Mouse (Mus musculus): ENCODE results near the gene Hist2h3c2. TPM values are rescaled to one million over a fixed set of nuclear protein-coding genes. Genes with fewer than 3 reads are reported as not detected.
A peak's percentile ranks its signal among the peaks of the same experiment; 100 is the strongest.

Gene Hist2h3c2
- polyA plus RNA-seq, 1 experiment from 2014 or later = 8.8 TPM

DNA sequence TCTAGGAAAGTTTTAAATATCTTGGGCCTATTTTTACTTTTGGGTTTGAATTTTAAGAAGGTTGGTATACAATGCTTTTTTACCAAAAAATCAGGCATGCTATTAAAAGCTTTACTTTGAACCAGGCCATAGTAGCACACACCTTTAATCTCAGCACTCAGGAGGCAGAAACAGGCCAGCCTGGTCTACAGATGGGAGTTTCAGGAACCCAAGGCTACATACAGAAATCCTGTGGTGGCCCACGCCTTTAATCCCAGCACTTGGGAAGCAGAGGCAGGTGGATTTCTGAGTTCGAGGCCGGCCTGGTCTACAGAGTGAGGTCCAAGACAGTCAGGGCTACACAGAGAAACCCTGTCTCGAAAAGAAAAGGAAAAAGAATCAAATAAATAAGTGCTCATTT is 28.6 kb upstream of the Hist2h3c2 start:
- H3K9me3 ChIP-seq = no peaks in the 10 kb centered on the region
- H3K4me2 ChIP-seq (replicated peaks) = peak overlapping the region; percentile 84
- WGBS = 81% methylated on average over 4 of the region's 4 CpGs
- H3K4me1 ChIP-seq = peaks cover 17% of the 10 kb centered on the region
- ATAC-seq (ENCODE audit: low FRiP score, low read depth) = no peak
- no peak overlapping the region for H3K9ac ChIP-seq
- no peak overlapping the region for H3K4me3 ChIP-seq
- H3K36me3 ChIP-seq = no peaks in the 10 kb centered on the region
- H3K27me3 ChIP-seq = no peaks in the 10 kb centered on the region
- H3K27ac ChIP-seq = peak overlapping the region; percentile 93

DNA sequence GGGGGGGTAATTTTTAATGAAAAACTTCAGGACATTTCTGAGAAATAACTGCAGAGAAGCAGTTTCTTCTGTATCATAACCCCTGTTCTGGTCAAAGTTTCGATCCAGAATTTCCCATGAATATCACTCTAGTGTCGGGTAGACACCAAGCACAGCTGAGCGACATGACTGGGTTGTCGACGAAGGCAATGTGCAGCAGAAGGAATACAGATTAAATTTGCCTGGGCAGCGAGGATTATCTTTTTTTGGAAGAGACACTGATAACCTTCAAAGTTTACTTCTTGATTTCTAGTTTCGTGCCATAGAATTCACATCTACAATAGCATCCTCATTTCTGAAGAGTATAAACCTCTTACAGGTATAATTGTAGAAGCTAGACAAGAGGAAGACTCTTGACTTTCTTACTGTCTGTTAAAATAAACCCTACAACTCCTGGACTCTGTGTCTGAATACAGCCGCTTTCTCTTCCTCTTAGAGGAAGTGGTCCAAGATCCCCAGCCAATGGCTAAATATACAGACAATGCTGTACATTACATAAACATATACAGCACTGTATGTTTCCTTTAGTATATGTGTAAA is 27.3 kb upstream of the Hist2h3c2 start:
- Histone ChIP-seq H3K4me3 (no peak overlapping the region), H3K4me1 (peaks cover 26% of the 10 kb centered on the region), H3K9me3 (no peaks in the 10 kb centered on the region), H3K9ac (no peak overlapping the region), H3K4me2 (replicated peaks) (no peak overlapping the region), H3K36me3 (no peaks in the 10 kb centered on the region), H3K27ac (no peak overlapping the region), H3K27me3 (no peaks in the 10 kb centered on the region)
- no peak for ATAC-seq (ENCODE audit: low FRiP score, low read depth)
- 91% methylated on average over 8 of the region's 8 CpGs for WGBS

DNA sequence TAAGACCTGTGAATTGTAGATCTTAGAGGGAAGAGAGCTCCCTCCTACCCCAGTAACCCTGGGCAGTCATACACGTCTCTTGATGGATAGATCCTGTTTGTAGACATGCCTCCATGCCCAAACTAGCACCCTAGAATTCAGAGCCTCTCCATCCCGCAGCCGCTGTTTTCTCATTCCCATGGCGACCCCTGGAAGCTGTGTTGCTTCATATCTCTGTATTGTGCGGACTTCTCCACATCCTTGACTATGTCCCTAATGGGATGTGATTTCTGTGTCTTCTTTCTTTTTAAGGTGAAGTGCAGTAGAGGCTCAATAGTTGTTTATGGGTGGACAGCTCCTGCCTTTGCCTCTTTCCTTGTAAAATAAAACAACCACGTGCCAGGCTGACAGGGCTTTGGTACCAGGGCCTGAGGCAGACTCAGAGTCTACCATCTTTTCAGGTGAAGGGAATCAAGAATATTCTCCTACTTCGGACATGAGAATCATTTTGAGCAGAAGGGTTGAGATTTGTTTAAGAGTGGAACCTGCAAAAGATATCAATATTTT is 25.6 kb upstream of the Hist2h3c2 start:
- Histone ChIP-seq H3K36me3 (no peaks in the 10 kb centered on the region), H3K9ac (peak overlapping the region; percentile 73), H3K4me2 (replicated peaks) (peak overlapping the region; percentile 77), H3K27ac (peak overlapping the region; percentile 98), H3K4me3 (peak overlapping the region; percentile 62), H3K9me3 (no peaks in the 10 kb centered on the region), H3K27me3 (no peaks in the 10 kb centered on the region), H3K4me1 (peaks cover 26% of the 10 kb centered on the region)
- no peak for ATAC-seq (ENCODE audit: low FRiP score, low read depth)
- 77% methylated on average over 7 of the region's 7 CpGs for WGBS

DNA sequence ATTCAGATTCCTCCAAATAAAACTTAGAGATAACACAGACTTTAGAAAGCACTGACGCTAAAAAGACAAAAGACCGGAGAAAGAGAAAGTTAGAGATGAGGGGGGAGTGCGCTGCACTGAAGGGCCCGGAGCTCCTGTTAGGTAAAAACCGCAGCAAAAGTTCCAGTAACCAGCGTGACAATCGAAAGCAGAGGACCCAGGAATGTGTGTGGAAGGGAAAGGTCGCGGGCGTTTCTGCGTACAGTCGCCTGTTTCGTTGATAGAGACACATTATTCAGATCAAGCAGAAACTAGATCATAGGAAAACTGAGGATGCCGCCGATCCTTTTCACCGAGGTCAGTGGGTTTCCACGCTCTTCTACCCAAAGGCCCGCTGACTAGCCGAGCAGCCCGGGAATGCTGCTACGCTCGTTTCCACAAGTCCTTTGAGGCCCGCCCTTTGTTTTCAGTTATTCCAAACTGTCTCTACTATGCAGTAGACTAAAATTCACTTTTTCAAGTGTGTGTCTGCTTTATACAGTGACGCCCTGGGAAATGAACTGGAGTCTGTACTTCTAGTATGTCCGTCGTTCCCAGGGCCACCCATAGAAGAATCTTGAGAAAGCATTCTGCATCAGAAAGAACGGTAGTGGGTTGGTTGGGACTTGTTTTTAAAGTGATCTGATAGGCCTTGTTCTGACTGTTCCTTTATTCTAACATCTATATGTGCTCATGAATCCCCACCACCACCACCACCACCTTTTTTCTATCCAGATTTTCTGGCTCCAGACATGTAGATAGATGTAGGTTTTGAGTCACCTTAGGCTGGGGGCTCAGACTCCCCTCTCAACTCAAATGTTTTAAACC is 24.9 kb upstream of the Hist2h3c2 start:
- peak overlapping the region; percentile 98 for H3K27ac ChIP-seq
- H3K4me2 ChIP-seq (replicated peaks) = peak overlapping the region; percentile 77
- H3K36me3 ChIP-seq = no peaks in the 10 kb centered on the region
- H3K9me3 ChIP-seq = no peaks in the 10 kb centered on the region
- 0 out of 2 replicates have a peak, but pooled peaks have one; percentile 2 for ATAC-seq (ENCODE audit: low FRiP score, low read depth)
- H3K4me3 ChIP-seq = peak overlapping the region; percentile 62
- 9% methylated on average over 27 of the region's 27 CpGs for WGBS
- H3K27me3 ChIP-seq = no peaks in the 10 kb centered on the region
- peaks cover 26% of the 10 kb centered on the region for H3K4me1 ChIP-seq
- H3K9ac ChIP-seq = peak overlapping the region; percentile 73

DNA sequence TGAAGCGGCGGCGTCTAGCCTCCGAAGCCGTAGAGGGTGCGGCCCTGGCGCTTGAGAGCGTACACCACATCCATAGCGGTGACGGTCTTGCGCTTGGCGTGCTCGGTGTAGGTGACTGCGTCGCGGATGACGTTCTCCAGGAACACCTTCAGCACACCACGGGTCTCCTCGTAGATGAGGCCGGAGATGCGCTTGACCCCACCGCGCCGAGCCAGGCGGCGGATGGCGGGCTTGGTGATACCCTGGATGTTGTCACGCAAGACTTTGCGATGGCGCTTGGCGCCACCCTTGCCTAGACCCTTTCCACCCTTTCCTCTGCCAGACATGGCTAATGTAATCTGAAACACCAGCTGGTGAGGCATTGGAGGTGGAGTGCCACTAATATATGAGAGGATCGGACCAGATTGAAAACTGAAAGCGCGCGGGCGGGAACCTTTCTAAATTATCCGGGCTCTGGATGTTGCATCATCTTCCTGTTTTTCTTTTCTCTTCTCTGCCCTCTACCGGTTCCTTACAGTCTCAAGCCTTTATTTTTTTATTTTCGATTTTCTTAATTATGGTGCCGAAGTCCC is 24.1 kb upstream of the Hist2h3c2 start, which contains the start of gene Hist2h4:
Gene Hist2h4 (minus strand): TSS at position 333 of the 572 bp plus-strand sequence.
- peak; percentile 88 for ATAC-seq (ENCODE audit: low FRiP score, low read depth)
- Histone ChIP-seq H3K9me3 (no peaks in the 10 kb centered on the region), H3K36me3 (no peaks in the 10 kb centered on the region), H3K4me2 (replicated peaks) (peak within 1 kb of the TSS; percentile 77), H3K27me3 (no peaks in the 10 kb centered on the region), H3K9ac (peak within 1 kb of the TSS; percentile 80), H3K4me1 (peaks cover 26% of the 10 kb centered on the region), H3K4me3 (peak within 1 kb of the TSS; percentile 62), H3K27ac (peak within 1 kb of the TSS; percentile 98)
- under 1% methylated on average over 40 of the region's 40 CpGs for WGBS

DNA sequence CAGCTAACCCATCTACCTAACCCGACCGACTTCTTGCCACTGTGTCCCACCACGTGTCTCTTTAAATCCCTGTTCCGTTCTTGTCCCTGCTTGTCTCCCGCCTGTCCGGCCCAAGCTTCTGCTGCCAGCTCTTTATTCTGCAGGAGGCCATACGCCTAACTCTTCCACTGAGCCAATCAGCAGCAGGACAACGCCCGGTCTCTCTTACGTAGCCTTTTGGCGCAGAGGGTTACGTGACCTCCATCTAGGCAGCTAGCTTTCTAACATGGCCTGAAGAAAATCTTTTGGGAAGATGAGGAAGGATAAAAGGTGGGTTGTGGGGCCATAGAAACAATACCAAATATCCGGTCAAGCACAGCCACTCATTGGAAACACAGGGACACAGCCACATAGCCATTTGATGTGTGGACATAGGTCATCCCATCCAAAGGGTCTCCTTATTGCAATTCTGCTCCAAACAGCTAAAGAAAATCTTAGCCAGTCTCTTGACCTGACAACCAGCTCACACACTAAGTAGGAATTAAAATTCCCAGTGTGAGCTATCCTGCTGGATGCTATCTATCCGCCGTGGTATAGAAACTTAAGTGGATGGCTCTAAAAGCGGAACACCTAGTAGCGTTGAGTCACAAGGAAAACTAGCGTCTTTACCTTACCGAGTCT is 23.4 kb upstream of the Hist2h3c2 start:
- Histone ChIP-seq H3K4me1 (peaks cover 24% of the 10 kb centered on the region), H3K36me3 (no peaks in the 10 kb centered on the region), H3K27ac (peak overlapping the region; percentile 98), H3K27me3 (no peaks in the 10 kb centered on the region), H3K9me3 (no peaks in the 10 kb centered on the region), H3K9ac (peak overlapping the region; percentile 80), H3K4me3 (peak overlapping the region; percentile 62), H3K4me2 (replicated peaks) (peak overlapping the region; percentile 77)
- WGBS = under 1% methylated on average over 19 of the region's 19 CpGs
- peak; percentile 70 for ATAC-seq (ENCODE audit: low FRiP score, low read depth)

DNA sequence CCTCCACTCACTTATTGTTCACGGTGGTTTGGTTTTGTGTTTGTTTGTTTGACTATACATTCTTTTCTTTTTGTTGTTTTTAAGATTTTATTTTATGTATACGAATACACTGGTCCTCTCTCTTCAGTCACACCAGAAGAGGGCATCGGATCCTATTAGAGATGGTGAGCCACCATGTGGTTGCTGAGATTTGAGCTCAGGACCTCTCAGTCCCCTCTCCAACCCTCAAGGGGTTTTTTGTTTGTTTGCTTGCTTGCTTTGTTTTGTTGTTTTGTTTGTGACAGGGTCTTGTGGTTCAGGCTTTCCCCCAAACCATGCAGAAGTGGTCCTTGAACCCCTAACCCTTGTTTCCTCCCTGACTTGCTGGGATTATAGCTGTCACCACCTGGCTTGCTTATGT is 22.7 kb upstream of the Hist2h3c2 start:
- Histone ChIP-seq H3K4me1 (peaks cover 24% of the 10 kb centered on the region), H3K27ac (peak overlapping the region; percentile 98), H3K9me3 (no peaks in the 10 kb centered on the region), H3K4me2 (replicated peaks) (peak overlapping the region; percentile 77), H3K4me3 (peak overlapping the region; percentile 62), H3K36me3 (no peaks in the 10 kb centered on the region), H3K27me3 (no peaks in the 10 kb centered on the region), H3K9ac (peak overlapping the region; percentile 80)
- WGBS = 59% methylated on average over 3 of the region's 3 CpGs
- no peak for ATAC-seq (ENCODE audit: low FRiP score, low read depth)

DNA sequence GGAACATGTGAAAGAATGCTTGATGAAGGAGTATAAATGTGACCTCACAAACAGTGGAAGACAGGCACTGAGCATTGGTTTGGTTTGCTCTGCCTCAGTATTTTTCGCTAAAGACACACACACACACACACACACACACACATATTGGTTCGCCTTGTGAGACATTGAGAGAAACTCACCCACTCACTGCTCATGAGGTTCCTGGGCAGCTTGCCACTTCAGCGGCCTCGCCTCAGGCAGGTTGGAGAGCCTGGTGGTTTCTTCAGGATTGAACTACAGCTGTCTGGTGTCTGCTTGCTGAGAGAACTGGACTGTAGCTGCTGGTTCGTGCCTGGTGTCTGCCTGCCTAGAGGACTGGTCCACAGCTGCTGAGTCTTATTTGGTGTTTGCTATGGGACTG is 21.3 kb upstream of the Hist2h3c2 start:
- Histone ChIP-seq H3K9ac (no peak overlapping the region), H3K27me3 (no peaks in the 10 kb centered on the region), H3K4me2 (replicated peaks) (no peak overlapping the region), H3K36me3 (no peaks in the 10 kb centered on the region), H3K27ac (no peak overlapping the region), H3K4me1 (peaks cover 30% of the 10 kb centered on the region), H3K9me3 (no peaks in the 10 kb centered on the region), H3K4me3 (no peak overlapping the region)
- ATAC-seq (ENCODE audit: low FRiP score, low read depth) = no peak
- 88% methylated on average over 5 of the region's 5 CpGs for WGBS

DNA sequence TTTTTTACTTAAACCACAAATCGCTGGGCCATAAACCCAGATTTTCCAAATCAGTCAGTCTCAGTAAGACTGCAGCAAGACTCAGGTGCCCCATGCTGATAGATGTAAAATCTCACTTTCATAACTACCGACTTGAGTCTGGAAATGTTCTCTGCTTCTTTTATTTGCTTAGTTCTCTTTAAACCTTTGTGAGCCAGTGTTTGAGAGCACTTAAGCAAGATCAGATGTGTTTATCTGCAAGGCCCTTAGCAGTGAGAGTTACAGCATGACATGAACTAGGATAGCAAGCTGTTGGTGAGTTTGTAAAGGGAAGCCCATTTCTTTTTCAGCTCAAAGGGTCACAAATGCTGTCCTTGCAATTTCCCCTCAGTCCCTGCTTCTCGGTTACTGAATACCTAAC is 18.3 kb upstream of the Hist2h3c2 start:
- Histone ChIP-seq H3K36me3 (no peaks in the 10 kb centered on the region), H3K9me3 (no peaks in the 10 kb centered on the region), H3K4me1 (peaks cover 15% of the 10 kb centered on the region), H3K27me3 (peaks cover 5% of the 10 kb centered on the region; the same call in 1 of the 2 replicates), H3K4me3 (no peak overlapping the region), H3K9ac (no peak overlapping the region), H3K4me2 (replicated peaks) (no peak overlapping the region), H3K27ac (0 out of 2 replicates have a peak overlapping the region, but pooled peaks have one; percentile 22)
- 44% methylated on average over 3 of the region's 3 CpGs for WGBS
- no peak for ATAC-seq (ENCODE audit: low FRiP score, low read depth)

DNA sequence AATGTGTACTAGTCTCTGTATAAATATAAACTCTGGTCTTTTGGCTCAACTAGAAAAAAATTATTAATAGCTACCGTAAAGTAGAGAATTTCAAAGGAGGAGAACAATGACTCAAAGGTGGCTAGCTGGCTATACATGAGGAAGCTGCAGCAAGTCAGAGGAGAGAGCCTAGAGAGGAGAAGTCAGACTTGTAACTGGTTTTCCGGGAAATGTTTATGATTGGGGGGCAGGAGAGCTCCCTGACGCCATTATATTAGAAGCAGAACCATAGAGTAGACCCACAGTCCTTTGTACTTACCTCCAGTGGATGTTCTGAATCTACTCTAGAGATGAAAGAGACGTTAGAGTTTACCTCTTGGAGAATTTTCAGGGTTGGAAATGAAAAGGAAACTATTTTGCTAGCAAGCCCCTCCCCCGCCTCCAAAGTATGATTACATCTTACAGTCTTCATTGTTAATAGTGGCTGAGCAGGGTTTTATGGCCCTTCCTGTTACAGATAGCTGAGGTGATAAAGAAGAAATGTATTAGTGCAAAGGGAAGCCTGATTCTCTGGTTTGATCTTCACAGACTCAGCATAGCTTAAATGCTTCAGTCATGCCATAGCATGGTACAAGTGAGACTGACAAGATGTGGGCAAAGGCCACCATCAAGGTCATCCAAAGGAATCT is 17.1 kb upstream of the Hist2h3c2 start:
- Histone ChIP-seq H3K4me3 (no peak overlapping the region), H3K4me1 (peaks cover 7% of the 10 kb centered on the region), H3K9me3 (no peaks in the 10 kb centered on the region), H3K9ac (no peak overlapping the region), H3K27ac (no peak overlapping the region), H3K4me2 (replicated peaks) (no peak overlapping the region), H3K36me3 (no peaks in the 10 kb centered on the region), H3K27me3 (peaks cover 5% of the 10 kb centered on the region; the same call in 1 of the 2 replicates)
- 65% methylated on average over 5 of the region's 5 CpGs for WGBS
- ATAC-seq (ENCODE audit: low FRiP score, low read depth) = no peak

DNA sequence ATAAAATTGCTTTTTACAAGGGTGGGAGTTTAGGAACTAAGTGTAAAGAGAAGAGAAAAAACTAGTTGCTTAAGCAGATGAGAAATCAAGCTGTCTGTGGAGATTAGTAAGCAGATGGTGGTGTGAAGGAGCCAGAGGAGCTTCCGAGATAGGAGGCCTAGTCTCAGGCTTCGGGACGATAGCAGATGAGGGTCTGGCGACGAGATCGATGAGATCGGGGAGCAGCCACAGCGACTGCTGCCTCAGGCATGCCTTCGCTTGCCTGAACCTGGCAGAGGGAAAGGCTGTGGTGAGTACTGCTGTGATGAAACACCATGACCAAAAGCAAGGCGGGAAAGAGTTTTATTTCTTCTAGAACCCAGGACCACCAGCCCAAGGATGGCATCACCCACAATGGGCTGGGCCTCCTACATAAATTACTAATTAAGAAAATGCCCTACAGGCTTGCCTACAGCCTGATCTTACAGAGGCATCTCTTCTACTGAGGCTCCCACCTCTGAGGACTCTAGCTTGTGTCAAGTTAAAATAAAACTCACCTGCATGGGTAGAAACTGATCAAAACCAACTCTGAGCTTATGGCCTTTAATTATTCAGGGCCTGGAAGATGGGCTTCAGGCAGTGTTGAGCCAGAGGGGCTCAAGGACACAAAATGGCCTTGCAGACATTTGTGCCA is 15.9 kb upstream of the Hist2h3c2 start:
- 42% methylated on average over 10 of the region's 10 CpGs for WGBS
- Histone ChIP-seq H3K4me1 (peaks cover 18% of the 10 kb centered on the region), H3K27ac (no peak overlapping the region), H3K4me2 (replicated peaks) (peak overlapping the region; percentile 21; the same call in 1 of the 2 replicates), H3K9me3 (no peaks in the 10 kb centered on the region), H3K4me3 (no peak overlapping the region), H3K36me3 (no peaks in the 10 kb centered on the region), H3K27me3 (peaks cover 5% of the 10 kb centered on the region; the same call in 1 of the 2 replicates), H3K9ac (no peak overlapping the region)
- no peak for ATAC-seq (ENCODE audit: low FRiP score, low read depth)
